Mouse (Mus musculus): ENCODE data around the gene Sik2.

Gene Sik2

DNA sequence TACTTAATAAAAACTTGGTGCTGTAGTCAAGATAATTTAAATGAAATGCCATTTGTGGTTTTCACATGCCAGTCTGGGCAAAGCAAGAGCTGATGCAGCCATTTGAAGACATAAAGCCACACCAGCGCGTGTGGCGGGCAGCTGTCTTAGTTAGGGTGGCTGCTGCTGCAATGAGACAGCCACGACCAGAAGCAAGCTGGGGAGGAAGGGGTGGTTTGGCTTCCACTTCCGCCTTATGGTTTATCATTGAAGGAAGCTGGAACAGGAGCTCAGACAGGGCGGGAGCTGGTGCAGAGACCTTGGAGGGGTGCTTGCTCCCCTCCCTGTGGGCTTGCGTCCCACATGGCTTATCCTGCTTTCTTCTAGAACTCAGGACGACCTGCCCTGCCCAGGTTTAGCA lies 143.1 kb downstream of the Sik2 start:
- DNase-seq (ENCODE audit: low spot score): no peak

DNA sequence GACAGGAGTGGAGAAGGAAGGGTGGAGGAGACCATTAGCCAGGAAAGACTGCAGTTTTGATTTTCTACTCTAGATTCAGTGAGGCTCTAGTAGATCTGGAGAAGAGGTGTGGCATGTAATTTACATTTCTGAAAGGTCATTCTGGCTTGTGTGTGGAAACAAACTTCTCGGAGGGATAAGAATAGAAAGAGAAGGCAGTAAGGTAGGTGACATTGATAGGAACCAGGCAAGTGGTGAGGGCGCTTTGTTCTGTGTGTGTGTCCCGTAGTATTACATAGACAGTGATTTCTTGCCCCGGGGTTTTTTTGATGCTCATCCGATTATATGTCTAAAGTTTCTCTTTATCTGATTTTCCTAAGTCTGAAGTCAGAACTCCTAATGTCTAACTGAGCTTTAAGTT lies 144.0 kb downstream of the Sik2 start:
- DNase-seq (ENCODE audit: low spot score): no peak

DNA sequence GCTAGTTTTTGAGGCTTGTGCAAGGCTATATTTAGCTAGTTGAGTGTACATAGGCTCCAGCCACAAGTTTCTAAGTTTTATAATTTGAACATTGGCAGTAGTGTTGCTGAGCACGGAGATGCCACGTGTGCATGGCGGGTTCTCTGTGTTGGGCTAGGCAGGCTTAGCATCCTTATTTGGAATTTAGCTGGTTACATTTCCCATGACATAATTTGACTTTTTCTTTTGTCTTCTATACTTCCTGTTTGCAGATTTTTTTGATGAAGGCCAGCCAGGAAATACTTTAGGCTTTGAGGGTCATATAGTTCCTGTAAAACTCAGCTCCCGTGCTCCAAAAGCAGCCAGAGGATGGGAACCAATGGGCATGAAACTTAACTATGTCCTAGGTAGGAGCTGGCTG lies 145.0 kb downstream of the Sik2 start:
- DNase-seq (ENCODE audit: low spot score): no peak

DNA sequence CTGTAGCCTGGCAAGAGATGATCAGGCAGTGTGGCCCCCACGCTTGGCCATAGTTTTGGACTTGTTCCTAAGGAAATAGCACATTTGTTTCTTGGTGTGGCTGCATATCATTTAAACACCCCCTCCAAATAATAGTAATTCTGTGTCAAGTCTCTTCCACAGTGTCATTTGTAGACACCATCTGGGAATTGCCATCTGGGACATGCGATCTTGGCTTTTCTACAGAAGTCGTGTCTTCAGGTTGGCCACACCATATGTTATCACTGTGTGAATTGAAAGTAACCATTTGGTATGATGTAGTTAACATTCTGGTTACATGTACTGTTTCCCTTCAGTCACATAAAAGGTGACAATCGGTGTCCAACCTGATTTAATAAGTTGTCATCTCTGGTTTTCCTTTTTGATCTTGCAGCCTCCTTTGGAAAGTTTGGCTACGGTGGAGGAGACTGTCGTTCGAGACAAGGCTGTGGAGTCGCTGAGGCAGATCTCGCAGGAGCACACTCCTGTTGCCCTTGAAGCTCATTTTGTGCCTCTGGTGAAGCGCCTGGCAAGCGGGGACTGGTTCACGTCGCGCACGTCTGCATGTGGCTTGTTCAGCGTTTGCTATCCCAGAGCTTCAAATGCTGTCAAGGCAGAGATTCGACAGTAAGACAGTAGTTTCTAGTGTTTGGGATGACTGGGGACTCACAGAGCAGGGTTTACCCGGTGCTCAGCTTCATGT lies 147.6 kb downstream of the Sik2 start:
- peak; percentile 50 for DNase-seq (ENCODE audit: low spot score)

DNA sequence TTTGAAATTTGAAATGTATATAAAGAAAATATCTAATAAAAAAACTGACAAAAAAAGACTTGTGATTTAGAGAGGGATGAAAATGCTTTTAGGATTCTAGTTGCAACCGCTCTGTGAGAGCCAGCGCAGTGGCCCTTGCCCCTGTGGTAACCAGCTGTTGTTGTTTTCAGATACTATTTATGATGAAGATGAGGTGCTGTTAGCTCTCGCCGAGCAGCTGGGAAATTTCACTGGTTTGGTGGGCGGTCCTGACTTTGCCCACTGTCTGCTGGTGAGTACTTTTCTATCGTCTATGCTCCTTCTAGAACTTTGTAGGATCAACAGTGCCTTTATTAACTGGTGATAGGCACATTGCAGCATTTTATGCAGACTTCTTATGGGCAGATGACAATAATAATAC lies 150.2 kb downstream of the Sik2 start:
- no peak for DNase-seq (ENCODE audit: low spot score)

DNA sequence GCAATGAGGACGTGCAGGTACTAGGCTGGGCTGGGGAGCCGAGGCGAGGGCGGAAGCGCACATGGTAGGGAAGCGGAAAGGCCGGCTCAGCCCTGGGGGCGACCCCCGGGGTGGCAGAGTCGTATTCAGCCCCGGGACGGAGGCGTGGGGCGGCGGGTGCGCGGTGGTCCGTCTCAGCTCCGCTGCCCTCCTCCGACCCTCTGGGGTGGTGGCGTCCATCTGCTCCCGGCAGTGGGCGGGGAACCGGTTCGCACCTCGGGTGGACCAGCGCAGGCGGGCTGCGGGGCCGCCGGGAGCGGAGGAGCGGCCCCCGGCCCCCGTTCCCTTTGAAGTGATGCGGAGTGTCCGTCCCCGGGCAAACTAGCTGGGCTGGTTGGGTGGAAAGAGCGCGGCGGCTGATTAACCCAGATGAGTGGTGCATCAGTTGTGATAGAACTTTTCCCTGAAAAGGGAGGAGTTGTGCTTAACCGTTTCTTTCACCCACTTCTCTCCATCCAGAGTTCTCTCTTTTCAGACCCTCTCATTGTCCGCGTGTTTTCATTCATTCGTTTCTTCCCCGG lies 151.7 kb downstream of the Sik2 start:
- DNase-seq (ENCODE audit: low spot score): no peak

DNA sequence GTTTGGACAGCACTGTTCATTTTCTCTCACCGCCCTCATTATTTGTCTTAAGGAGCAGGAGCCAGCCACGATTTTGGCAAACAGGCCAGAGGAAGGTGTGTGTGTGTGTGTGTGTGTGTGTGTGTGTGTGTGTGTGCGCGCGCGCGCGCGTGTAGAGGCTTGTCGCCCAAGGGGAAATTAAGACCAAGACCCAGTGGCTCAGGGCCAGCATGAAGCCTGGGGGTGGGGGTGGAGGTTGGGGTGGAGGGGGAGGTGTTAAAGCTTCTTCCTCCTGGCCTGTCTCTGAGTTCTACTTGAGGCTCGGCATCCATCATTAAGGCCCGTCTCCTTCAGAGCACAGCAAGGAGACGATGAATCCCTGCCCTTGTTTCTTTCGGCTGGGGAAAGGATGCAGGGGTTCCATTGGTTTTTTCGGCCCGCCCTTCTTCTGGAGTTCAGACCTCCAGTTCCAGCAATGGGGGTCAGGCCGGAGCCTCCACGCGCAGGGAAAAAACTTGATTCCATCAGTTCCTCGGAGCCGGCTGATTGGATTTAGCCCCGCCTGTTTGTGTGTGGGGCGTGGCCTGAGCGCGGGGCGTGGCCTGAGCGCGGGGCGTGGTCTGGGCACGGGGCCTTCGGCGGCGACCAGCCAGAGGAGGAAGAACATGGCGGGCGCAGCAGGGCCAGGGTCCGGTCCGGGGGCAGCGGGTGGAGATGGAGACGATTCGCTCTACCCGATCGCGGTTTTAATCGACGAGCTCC lies 152.4 kb downstream of the Sik2 start:
- peak; percentile 93 for DNase-seq (ENCODE audit: low spot score)

DNA sequence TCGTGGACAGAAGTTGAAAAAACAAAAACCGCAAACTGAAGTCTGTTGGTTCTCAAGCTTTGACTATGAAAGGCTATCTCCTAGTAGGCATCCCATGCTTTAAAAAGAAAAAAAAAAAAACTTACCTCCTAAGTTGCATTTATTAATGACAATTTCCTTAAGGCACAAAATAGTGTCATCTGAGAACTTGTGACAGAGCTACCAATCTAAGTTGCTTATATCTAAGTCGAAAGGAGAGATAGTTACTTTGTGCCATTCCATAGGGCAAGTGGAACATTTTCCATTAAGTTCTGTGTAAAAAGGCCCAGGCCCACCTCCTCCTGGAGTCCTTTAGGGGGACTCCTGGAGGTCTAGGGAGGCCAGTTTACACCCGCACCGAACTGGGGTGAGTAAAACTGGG lies 153.1 kb downstream of the Sik2 start:
- no peak for DNase-seq (ENCODE audit: low spot score)

DNA sequence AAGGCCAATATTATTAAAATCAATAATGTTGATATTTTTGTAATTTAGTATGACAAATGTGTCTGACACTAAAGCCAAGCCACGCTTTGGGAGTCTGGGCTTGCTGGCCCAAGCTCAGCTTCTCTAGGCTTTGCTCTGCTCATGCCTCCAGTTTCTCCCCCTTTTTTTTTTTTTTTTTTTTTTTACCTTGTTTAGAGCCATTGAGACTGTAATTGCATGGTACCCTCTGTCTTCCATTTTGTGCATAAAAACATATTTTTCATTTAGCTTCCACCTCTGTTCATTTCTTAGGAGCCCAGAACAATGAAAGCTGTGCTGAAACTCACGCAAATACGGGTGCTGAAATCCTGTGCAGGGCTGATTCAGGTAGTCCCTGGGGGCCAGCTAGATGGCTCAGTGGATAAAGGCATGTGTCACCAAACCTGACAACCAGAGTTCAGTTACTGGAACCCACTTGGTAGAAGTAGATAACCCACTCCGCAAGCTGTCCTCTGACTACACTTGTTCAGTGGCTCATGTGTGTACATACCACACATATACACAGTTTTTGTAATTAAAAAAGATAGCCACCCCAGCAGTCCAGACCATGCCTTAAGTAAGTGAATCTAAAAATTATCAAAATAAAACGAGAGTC lies 153.6 kb downstream of the Sik2 start:
- no peak for DNase-seq (ENCODE audit: low spot score)

DNA sequence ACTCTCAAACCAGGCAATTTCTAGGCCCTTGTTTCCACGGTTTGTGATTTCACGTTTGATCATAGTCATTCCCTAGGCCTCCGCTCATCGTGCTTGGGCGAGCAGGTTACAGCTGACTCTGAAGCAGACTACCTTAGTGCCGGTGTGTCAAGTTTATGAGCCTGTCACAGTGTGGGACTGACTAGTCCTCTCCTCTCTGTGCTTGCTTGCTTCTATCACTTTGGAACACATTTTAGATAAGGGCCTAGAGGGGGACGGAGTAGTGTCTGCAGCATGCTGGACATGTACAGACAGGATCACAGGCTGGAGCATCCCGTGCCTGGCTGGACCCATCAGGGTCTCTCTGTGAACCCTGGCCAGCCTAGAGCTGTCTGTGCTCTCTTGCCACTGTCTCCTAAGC lies 154.5 kb downstream of the Sik2 start:
- no peak for DNase-seq (ENCODE audit: low spot score)

DNA sequence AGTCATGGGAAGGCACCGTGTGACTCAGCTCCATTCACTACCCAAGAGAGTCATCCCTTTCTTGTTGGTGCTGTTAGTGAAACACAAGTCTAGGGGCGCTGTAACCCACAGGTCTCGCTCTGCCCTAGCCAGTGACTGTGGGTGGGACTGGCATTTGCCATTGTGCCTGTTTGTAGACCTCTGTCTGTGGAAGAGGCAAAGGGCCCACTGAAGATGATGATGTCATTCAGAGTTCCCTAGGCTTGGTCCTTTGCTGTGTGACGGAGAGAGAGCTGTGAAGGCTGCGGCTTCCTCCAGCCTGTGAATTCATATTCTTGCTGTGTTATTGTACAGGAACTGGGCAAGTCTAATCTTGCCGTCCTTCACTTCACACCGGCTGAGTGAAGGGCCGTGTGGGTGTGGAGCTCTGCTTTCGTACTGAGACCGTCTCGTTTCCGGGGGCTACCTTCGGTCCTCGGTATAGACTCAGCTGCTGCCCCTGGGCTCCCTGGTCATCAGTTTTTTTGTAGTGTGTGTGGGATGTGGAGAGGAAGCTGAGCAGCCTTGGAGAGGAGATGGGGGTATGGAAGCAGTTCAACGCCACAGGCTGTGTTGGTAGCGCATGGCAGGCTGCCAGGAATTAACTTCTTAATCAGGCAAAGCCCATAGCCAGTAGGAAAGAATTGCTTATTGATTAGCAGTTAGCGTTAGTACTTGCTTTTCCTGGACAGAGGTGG lies 156.1 kb downstream of the Sik2 start:
- DNase-seq (ENCODE audit: low spot score): no peak

DNA sequence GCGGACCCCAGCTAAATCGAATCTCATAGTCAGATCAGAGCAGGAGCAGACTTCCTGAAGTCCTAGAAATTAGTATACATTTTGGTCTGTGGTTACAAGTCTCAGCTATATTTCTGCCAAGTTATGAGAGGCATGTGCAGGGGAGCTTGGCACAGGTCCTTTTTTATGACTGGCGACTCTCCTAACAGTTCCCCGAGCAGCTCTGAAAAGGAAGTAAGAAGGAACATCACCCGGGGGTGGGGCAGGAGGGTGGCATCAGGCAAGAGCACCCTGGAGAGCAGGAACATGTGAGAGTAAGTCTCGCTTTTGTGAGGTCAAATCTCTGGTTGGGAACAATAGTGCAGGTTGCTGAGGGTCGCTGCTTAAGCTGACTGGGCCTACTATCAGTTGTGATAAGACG lies 158.2 kb downstream of the Sik2 start:
- DNase-seq (ENCODE audit: low spot score): no peak

DNA sequence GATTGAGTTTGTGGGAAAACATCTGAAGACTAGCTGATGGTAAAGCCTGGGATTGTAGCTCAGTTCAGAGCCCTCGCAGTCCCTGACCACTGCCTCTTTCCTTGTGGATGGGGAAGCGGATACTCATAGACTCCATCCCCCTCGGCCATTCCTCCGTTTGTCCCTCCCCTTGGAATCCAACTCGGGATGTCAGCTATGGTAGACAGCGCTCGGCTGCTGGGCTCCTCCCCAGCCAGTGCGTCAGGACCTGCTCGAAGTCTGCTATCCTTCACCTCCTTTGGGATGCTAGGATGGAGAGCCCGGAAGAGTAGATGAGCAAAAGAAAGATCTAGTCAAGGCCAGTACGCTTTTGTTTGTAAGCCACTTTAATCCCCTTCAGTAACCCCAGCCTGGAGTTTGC lies 158.6 kb downstream of the Sik2 start:
- no peak for DNase-seq (ENCODE audit: low spot score)

DNA sequence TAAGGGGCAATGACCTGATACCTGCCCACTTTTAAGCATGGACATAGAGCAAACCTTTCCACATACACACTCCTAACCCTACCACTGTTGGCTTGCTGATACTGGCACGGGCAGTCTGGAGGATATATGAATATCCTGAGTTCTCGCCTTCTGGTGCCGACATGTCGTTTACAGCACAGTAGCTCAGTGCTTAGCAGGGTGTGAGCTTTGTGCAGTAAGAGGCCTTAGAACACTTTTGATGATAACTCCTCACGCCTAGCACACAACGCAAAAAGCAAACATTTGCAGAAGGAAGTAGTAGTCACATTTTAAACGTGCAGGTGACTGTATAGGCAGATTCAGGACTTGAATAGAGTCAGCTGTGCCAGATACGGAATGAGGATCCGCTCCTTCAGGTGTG lies 159.1 kb downstream of the Sik2 start:
- DNase-seq (ENCODE audit: low spot score): no peak

DNA sequence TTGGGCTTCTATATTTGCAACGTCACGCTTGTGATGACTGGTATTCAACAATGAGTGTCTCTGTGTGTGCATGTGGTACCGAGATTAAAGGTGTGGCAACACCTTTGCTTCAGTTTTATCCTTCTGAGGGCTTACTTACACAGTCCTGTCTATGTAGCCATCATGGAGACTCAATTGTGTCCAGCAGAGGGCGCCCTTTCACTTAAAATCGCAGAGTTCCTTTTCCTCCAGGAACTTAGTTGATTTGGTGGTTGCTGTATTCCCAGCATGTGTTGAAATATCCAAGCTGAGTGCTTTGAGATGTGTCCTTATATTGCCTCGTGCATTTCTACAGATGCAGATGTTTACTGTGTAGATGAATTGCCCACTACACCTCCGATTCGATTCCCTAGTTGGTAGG lies 159.6 kb downstream of the Sik2 start:
- DNase-seq (ENCODE audit: low spot score): peak; percentile 94

DNA sequence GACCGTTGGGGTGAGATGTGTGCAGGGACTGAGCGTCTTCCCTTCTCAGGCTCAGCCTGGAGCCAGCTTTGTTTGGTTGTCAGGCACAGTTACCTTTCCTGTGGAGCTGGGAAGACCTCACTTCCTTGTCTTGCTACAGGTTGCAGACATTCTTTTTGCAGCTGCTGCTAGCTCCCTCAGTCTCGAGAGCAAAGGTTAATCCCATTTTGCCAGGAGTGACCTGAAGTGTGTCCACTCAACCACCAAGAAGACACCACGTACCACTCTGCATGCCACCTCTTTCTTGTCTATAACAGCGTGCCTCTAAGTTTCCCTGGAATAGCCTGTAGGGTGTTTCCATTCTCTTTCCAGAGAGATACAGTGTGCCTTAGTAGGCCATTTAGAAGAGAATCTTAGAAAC lies 160.1 kb downstream of the Sik2 start:
- no peak for DNase-seq (ENCODE audit: low spot score)

DNA sequence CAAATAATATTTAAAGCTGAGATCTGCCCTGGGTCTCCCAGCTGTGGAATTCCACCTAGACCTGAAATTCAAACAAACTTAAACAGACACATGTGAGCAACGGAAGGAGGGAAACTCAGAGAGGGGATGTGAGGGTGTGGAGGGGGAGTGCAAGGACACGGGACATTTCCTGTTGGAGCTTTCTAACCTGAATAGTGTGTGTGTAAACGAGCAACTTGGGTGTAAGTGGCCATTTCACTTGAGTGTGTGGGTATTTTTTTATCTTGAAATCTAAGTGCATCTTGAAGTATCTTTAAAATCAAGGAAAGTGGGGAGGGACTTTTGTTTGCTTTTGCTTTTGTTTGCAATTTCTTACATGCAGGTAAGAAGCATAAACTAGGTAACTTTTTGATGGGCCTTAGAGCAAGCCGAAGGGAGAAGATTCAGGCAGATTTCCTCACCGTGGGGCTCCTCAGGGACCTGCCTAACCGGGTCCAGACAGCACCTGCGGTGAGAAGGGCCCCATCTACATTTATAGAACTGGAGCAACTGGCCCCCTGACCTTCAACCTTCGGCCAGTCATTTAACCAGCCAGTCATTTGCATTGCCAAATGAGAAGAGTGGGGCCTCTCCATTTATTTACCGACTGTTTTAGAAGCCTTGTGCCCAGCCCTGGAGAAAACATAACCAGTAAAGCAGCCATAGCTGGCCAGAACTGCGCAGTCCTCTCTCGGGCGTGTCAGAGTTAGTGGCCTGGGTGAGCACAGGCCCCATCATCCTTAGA lies 161.1 kb downstream of the Sik2 start:
- no peak for DNase-seq (ENCODE audit: low spot score)

DNA sequence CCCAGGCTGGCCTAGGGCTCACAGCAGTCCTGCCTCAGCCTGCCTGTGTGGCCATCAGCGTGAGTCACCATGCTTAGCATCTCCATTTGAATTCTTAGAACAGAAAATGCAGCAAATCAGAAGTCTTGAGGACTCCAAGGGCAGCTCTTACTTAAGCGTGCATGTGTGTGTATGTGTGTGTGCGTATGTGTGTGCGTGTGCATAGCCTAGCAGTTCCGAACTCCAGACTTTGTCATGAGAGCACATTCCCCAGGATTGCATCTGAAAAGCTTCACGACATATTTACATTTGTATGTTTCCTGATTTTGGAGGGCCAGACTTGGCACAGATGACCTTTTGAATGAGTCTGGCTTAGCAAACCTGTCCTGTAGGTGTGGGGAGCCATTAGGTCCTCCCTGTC lies 161.7 kb downstream of the Sik2 start:
- DNase-seq (ENCODE audit: low spot score): no peak

DNA sequence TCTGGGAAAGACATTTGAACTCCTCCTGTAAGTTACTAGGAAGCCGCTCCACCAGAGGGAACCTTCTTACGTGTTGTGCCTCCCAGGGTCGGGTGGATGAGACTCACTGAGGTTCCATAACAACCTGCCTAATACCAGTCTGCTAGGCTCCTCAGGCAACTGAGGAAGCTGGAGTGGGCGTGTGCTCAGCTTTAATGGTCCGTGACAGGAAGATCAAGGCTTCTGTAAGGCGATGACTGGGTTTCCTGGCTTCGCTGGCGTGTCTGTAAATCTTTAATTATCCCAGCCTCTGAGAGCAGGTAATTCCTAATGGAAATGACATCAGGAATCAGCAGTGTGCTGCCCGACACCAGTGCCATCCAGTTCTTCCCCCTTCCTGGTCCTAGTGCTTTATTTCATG lies 163.3 kb downstream of the Sik2 start:
- DNase-seq (ENCODE audit: low spot score): no peak

DNA sequence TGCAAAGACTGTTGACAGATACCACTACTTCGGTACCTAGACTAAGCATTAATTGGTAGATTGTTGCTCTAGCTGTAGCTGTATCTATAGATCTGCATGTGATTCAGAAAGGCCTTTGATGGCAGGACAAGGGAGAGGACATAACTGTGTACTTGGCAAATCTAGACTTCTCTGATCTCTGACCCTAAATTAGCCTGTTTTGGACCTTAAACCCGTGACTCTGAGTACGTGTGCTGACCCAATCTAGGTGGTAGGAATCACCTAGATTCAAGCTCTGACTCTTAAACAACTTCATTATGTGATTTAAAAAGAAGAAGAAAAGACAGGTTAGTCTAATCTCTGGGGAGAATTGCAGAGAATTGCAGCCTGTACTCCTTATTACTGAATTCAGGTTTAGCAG lies 163.8 kb downstream of the Sik2 start, which contains the start of gene Ppp2r1b:
Gene Ppp2r1b (plus strand): TSS at position 221 of the 400 bp plus-strand sequence.
- DNase-seq (ENCODE audit: low spot score): no peak

Measured in layer of hippocampus, adult 11-12 months (tissue).